Mouse (Mus musculus): ENCODE data around the gene B3gat3. TPM values are rescaled to one million over a fixed set of nuclear protein-coding genes. Genes with fewer than 3 reads are reported as not detected.

The B3gat3 gene
- polyA plus RNA-seq, 3 experiments from 2014 or later, result 11.3 to 26.1 (median 20.0) TPM

Other genes starting within 250 kb of the B3gat3 start
- 10 to 100 TPM; 60.5 to 74.4 (median 68.9) TPM for gene Slc3a2, start 197.0 kb upstream of the B3gat3 start, polyA plus RNA-seq (2017; shearing (Covaris generic))
- 10 to 100 TPM; 38.0 to 71.7 (median 66.5) TPM for gene Wdr74, start 184.5 kb upstream of the B3gat3 start, polyA plus RNA-seq (2017; shearing (Covaris generic))
- gene 1700092M07Rik, start 179.7 kb upstream of the B3gat3 start, polyA plus RNA-seq (2017; shearing (Covaris generic)), result 1 to 10 TPM in 1 of 3 experiments, not detected in 2; 1.8 TPM
- gene Stx5a, start 179.0 kb upstream of the B3gat3 start, polyA plus RNA-seq (2017; shearing (Covaris generic)), result 100 to 1,000 TPM in 2 of 3 experiments, 10 to 100 TPM in 1; 91.6 to 140 (median 134) TPM
- 100 to 1,000 TPM; 130 to 193 (median 160) TPM for gene Nxf1, start 163.3 kb upstream of the B3gat3 start, polyA plus RNA-seq (2017; shearing (Covaris generic))
- gene Tmem223, start 149.4 kb upstream of the B3gat3 start, polyA plus RNA-seq (2017; shearing (Covaris generic)), result 100 to 1,000 TPM in 2 of 3 experiments, 10 to 100 TPM in 1; 96.4 to 128 (median 119) TPM
- 100 to 1,000 TPM; 109 to 112 (median 112) TPM for gene Tmem179b, start 145.9 kb upstream of the B3gat3 start, polyA plus RNA-seq (2017; shearing (Covaris generic))
- 1 to 10 TPM; 4.4 to 6.9 (median 5.9) TPM for gene Taf6l, start 134.0 kb upstream of the B3gat3 start, polyA plus RNA-seq (2017; shearing (Covaris generic))
- gene Polr2g, start 121.8 kb upstream of the B3gat3 start, polyA plus RNA-seq (2017; shearing (Covaris generic)), result 100 to 1,000 TPM; 186 to 196 (median 191) TPM
- gene Zbtb3, start 117.8 kb upstream of the B3gat3 start, polyA plus RNA-seq (2017; shearing (Covaris generic)), result 1 to 10 TPM; 2.1 to 3.0 (median 2.7) TPM
- gene Ttc9c, start 101.0 kb upstream of the B3gat3 start, polyA plus RNA-seq (2017; shearing (Covaris generic)), result 10 to 100 TPM; 38.6 to 60.1 (median 53.7) TPM
- 1 to 10 TPM; 5.0 to 8.3 (median 5.9) TPM for gene Hnrnpul2, start 100.4 kb upstream of the B3gat3 start, polyA plus RNA-seq (2017; shearing (Covaris generic))
- gene AC129217.1, start 90.6 kb upstream of the B3gat3 start, polyA plus RNA-seq (2017; shearing (Covaris generic)), result not detected
- gene Bscl2, start 82.9 kb upstream of the B3gat3 start, polyA plus RNA-seq (2017; shearing (Covaris generic)), result 100 to 1,000 TPM in 1 of 3 experiments, 10 to 100 TPM in 2; 81.9 to 106 (median 95.9) TPM
- gene Gng3, start 81.2 kb upstream of the B3gat3 start, polyA plus RNA-seq (2017; shearing (Covaris generic)), result 1 to 10 TPM in 2 of 3 experiments, under 1 TPM in 1; 0.72 to 3.3 (median 1.6) TPM
- gene Lrrn4cl, start 69.6 kb upstream of the B3gat3 start, polyA plus RNA-seq (2017; shearing (Covaris generic)), result under 1 TPM in 1 of 3 experiments, not detected in 2; 0.15 TPM
- 10 to 100 TPM; 56.1 to 63.1 (median 57.6) TPM for gene Ubxn1, start 48.9 kb upstream of the B3gat3 start, polyA plus RNA-seq (2017; shearing (Covaris generic))
- 10 to 100 TPM; 78.4 to 90.3 (median 89.6) TPM for gene Uqcc3, start 39.5 kb upstream of the B3gat3 start, polyA plus RNA-seq (2017; shearing (Covaris generic))
- 100 to 1,000 TPM in 1 of 3 experiments, 10 to 100 TPM in 2; 92.4 to 104 (median 94.7) TPM for gene Lbhd1, start 36.6 kb upstream of the B3gat3 start, polyA plus RNA-seq (2017; shearing (Covaris generic))
- not detected for gene Gm49403, start 36.4 kb upstream of the B3gat3 start, polyA plus RNA-seq (2017; shearing (Covaris generic))
- 100 to 1,000 TPM; 105 to 125 (median 114) TPM for gene 1810009A15Rik, start 31.5 kb upstream of the B3gat3 start, polyA plus RNA-seq (2017; shearing (Covaris generic))
- 1 to 10 TPM in 1 of 3 experiments, not detected in 2; 1.1 TPM for gene Gm49416, start 31.4 kb upstream of the B3gat3 start, polyA plus RNA-seq (2017; shearing (Covaris generic))
- 10 to 100 TPM in 2 of 3 experiments, 1 to 10 TPM in 1; 8.5 to 11.9 (median 10.4) TPM for gene Ints5, start 27.4 kb upstream of the B3gat3 start, polyA plus RNA-seq (2017; shearing (Covaris generic))
- 10 to 100 TPM; 58.8 to 59.6 (median 59.4) TPM for gene Ganab, start 22.3 kb upstream of the B3gat3 start, polyA plus RNA-seq (2017; shearing (Covaris generic))
- 10 to 100 TPM in 1 of 3 experiments, 1 to 10 TPM in 2; 3.2 to 22.7 (median 3.4) TPM for gene Rom1, start 9.0 kb downstream of the B3gat3 start, polyA plus RNA-seq (2017; shearing (Covaris generic))
- gene Eml3, start 9.2 kb downstream of the B3gat3 start, polyA plus RNA-seq (2017; shearing (Covaris generic)), result 10 to 100 TPM; 20.3 to 25.7 (median 20.4) TPM
- 10 to 100 TPM; 78.8 to 96.7 (median 81.2) TPM for gene Mta2, start 21.5 kb downstream of the B3gat3 start, polyA plus RNA-seq (2017; shearing (Covaris generic))
- 10 to 100 TPM; 17.6 to 38.3 (median 35.3) TPM for gene Tut1, start 33.5 kb downstream of the B3gat3 start, polyA plus RNA-seq (2017; shearing (Covaris generic))
- gene Eef1g, start 46.7 kb downstream of the B3gat3 start, polyA plus RNA-seq (2017; shearing (Covaris generic)), result 100 to 1,000 TPM; 465 to 725 (median 677) TPM
- 10 to 100 TPM; 42.4 to 81.3 (median 54.5) TPM for gene Ahnak, start 68.9 kb downstream of the B3gat3 start, polyA plus RNA-seq (2017; shearing (Covaris generic))
- gene Scgb1a1, start 167.6 kb downstream of the B3gat3 start, polyA plus RNA-seq (2017; shearing (Covaris generic)), result not detected
- 10 to 100 TPM; 30.5 to 37.9 (median 36.3) TPM for gene Asrgl1, start 215.3 kb downstream of the B3gat3 start, polyA plus RNA-seq (2017; shearing (Covaris generic))